Comparison of ENCODE assay signal across 9 mouse cellular contexts in the genomic region with DNA sequence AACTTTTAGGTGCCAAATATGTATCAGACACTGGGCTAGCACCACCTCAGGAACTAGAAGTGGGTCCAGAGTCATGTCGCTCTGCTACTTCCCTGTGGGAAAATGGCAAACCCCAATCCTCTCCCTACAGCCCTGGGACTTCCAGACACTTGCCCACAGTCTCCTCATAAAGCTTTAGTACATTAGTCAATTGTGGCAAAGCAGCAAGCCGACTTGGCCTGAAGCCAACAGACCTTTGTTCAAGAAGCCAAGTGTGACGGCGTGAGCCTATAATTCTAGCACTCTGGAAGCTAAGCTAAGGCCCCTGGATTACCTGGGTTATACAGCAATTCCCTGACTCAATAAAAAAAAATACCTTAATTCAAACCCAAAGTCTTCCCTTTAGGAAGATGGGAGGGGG.
DNase-seq lines count a peak whose midpoint lies in the region; ATAC-seq and TF ChIP-seq lines count a peak whose summit lies in the region.
"Had no signal": no experiment of that assay in that cellular context is flagged by ENCODE, and none has a peak within 500 bp of the region (broad histone marks: within the 10 kb centered on the region; RNA-seq: fewer than 3 reads in every experiment).

No protein-coding gene starts in this region.

- H3K4me3 ChIP-seq in liver, postnatal 0 days (ENCODE audit: low read depth, low read length): no peak overlapping the region
- H3K4me3 ChIP-seq in liver, embryonic 12.5 days: no peak overlapping the region
- no peak overlapping the region for H3K4me3 ChIP-seq in embryonic facial prominence, embryonic 10.5 days
- H3K4me3 ChIP-seq in intestine, embryonic 15.5 days (replicated peaks): no peak overlapping the region

- H3K4me2 ChIP-seq in liver, postnatal 0 days (ENCODE audit: low read depth, low read length): no peak overlapping the region
- no peak overlapping the region for H3K4me2 ChIP-seq in liver, embryonic 12.5 days
- no peak overlapping the region for H3K4me2 ChIP-seq in intestine, embryonic 15.5 days (replicated peaks)

- H3K9me3 ChIP-seq in liver, postnatal 0 days (ENCODE audit: low read length): no peaks in the 10 kb centered on the region
- no peaks in the 10 kb centered on the region for H3K9me3 ChIP-seq in liver, embryonic 12.5 days (replicated peaks)
- H3K9me3 ChIP-seq in embryonic facial prominence, embryonic 10.5 days: no peaks in the 10 kb centered on the region
- no peaks in the 10 kb centered on the region for H3K9me3 ChIP-seq in intestine, embryonic 15.5 days

- 71% methylated on average over 4 of the region's 4 CpGs for WGBS in liver, postnatal 0 days (ENCODE audit: insufficient replicate concordance)
- 80% methylated on average over 4 of the region's 4 CpGs for WGBS in liver, embryonic 12.5 days (ENCODE audit: insufficient replicate concordance)
- 75% methylated on average over 4 of the region's 4 CpGs for WGBS in embryonic facial prominence, embryonic 10.5 days
- 49% methylated on average over 4 of the region's 4 CpGs for WGBS in intestine, embryonic 15.5 days

- no peaks in the 10 kb centered on the region for H3K36me3 ChIP-seq in liver, postnatal 0 days (replicated peaks; ENCODE audit: insufficient read depth, low read length)
- H3K36me3 ChIP-seq in liver, embryonic 12.5 days: no peaks in the 10 kb centered on the region
- H3K36me3 ChIP-seq in embryonic facial prominence, embryonic 10.5 days (replicated peaks): no peaks in the 10 kb centered on the region
- no peaks in the 10 kb centered on the region for H3K36me3 ChIP-seq in intestine, embryonic 15.5 days

- intact Hi-C loops in left cerebral cortex, postnatal 36 days (cut with DNase I): no loop called here

- H3K4me1 ChIP-seq in liver, postnatal 0 days (ENCODE audit: insufficient read depth): no peaks in the 10 kb centered on the region
- H3K4me1 ChIP-seq in liver, embryonic 12.5 days: no peaks in the 10 kb centered on the region
- H3K4me1 ChIP-seq in embryonic facial prominence, embryonic 10.5 days: peaks cover 39% of the 10 kb centered on the region
- H3K4me1 ChIP-seq in intestine, embryonic 15.5 days (replicated peaks): no peaks in the 10 kb centered on the region

- no peak for TF ChIP-seq CTCF in liver, postnatal 0 days (IDR thresholded peaks at IDR 0.05; ENCODE audit: low read depth)

- ATAC-seq in liver, postnatal 0 days: no peak
- ATAC-seq in liver, embryonic 12.5 days: no peak
- ATAC-seq in intestine, embryonic 15.5 days: peak; percentile 80

- peak; percentile 14 for DNase-seq in liver, postnatal 0 days
- DNase-seq in embryonic facial prominence, embryonic 10.5 days (ENCODE audit: low spot score): no peak
- peak; percentile 82 for DNase-seq in kidney, postnatal 14 days
- DNase-seq in heart, adult 9 months (ENCODE audit: low spot score in 2 of 2): no peak
- DNase-seq in left cerebral cortex, postnatal 36 days (ENCODE audit: low spot score in 2 of 2): no peak
- DNase-seq: adrenal gland, adult 2 months; heart, postnatal 14 days had no signal

- no peak for TF ChIP-seq EP300 in liver, postnatal 0 days (IDR thresholded peaks at IDR 0.05; ENCODE audit: low read depth)

- no peak overlapping the region for H3K27ac ChIP-seq in liver, postnatal 0 days (ENCODE audit: low read depth)
- H3K27ac ChIP-seq in liver, embryonic 12.5 days: no peak overlapping the region
- 0 out of 2 replicates have a peak overlapping the region, but pooled peaks have one; percentile 15 for H3K27ac ChIP-seq in embryonic facial prominence, embryonic 10.5 days (replicated peaks)
- no peak overlapping the region for H3K27ac ChIP-seq in intestine, embryonic 15.5 days

- no peak overlapping the region for H3K9ac ChIP-seq in liver, postnatal 0 days (replicated peaks)
- no peak overlapping the region for H3K9ac ChIP-seq in liver, embryonic 12.5 days
- no peak overlapping the region for H3K9ac ChIP-seq in intestine, embryonic 15.5 days

- no peaks in the 10 kb centered on the region for H3K27me3 ChIP-seq in liver, postnatal 0 days (ENCODE audit: insufficient read depth, low read length)
- no peaks in the 10 kb centered on the region for H3K27me3 ChIP-seq in liver, embryonic 12.5 days (replicated peaks)
- no peaks in the 10 kb centered on the region; the same call in 1 of the 2 replicates for H3K27me3 ChIP-seq in embryonic facial prominence, embryonic 10.5 days (replicated peaks; ENCODE audit: low read depth, poor library complexity, severe bottlenecking)
- H3K27me3 ChIP-seq in intestine, embryonic 15.5 days (replicated peaks): no peaks in the 10 kb centered on the region

Comparison
In these comparisons a context has a peak if more than half of its experiments do, and no peak if none do; other contexts are left out.
1. DNase-seq: peak in liver, postnatal 0 days (single experiment) and kidney, postnatal 14 days (single experiment); none in embryonic facial prominence, embryonic 10.5 days (single experiment), heart, adult 9 months (0 of 2) and left cerebral cortex, postnatal 36 days (0 of 2).